ENCODE assay signal across 10 mouse cellular contexts in genomic region chr13:3540166-3540565, GRCm38 (mm10). TPM values are rescaled to one million over a fixed set of nuclear protein-coding genes. Genes with fewer than 3 reads are reported as not detected.
DNase-seq lines count a peak whose midpoint lies in the region; ATAC-seq and TF ChIP-seq lines count a peak whose summit lies in the region.
"Had no signal": no experiment of that assay in that cellular context is flagged by ENCODE, and none has a peak within 500 bp of the region (broad histone marks: within the 10 kb centered on the region; RNA-seq: fewer than 3 reads in every experiment).

No protein-coding gene starts in this region.

- 0 out of 2 replicates have a peak, but pooled peaks cover 2% of the 10 kb centered on the region for H3K9me3 ChIP-seq in kidney, embryonic 14.5 days (ENCODE audit: control insufficient read depth, low read length)
- 0 out of 2 replicates have a peak, but pooled peaks cover 3% of the 10 kb centered on the region for H3K9me3 ChIP-seq in embryonic facial prominence, embryonic 13.5 days
- no peaks in the 10 kb centered on the region for H3K9me3 ChIP-seq in intestine, embryonic 15.5 days
- no peaks in the 10 kb centered on the region for H3K9me3 ChIP-seq in midbrain, postnatal 0 days (ENCODE audit: low read length)

- H3K4me2 ChIP-seq in kidney, embryonic 14.5 days (replicated peaks; ENCODE audit: low read depth, low read length), result peak overlapping the region; percentile 63
- peak overlapping the region; percentile 69 for H3K4me2 ChIP-seq in embryonic facial prominence, embryonic 13.5 days
- H3K4me2 ChIP-seq in intestine, embryonic 15.5 days (replicated peaks), result peak overlapping the region; percentile 66
- H3K4me2 ChIP-seq in midbrain, postnatal 0 days (ENCODE audit: low read depth, low read length, poor library complexity, severe bottlenecking), result peak overlapping the region; percentile 76

- DNase-seq in kidney, adult 8-10 months, result no peak
- no peak for DNase-seq in midbrain, postnatal 0 days (ENCODE audit: low spot score)
- DNase-seq in right cerebral cortex, postnatal 10 days (ENCODE audit: low spot score in 2 of 2), result no peak
- DNase-seq in spleen, postnatal 4 days (ENCODE audit: low spot score in 2 of 2), result no peak
- DNase-seq in layer of hippocampus, adult 11-12 months (ENCODE audit: low spot score), result no peak
- DNase-seq: cerebellum, adult 9-10 months; kidney, postnatal 25 days had no signal

- no peaks in the 10 kb centered on the region for H3K27me3 ChIP-seq in kidney, embryonic 14.5 days (ENCODE audit: control insufficient read depth, insufficient read depth, low read length)
- no peaks in the 10 kb centered on the region for H3K27me3 ChIP-seq in embryonic facial prominence, embryonic 13.5 days
- H3K27me3 ChIP-seq in intestine, embryonic 15.5 days (replicated peaks), result no peaks in the 10 kb centered on the region
- H3K27me3 ChIP-seq in midbrain, postnatal 0 days (ENCODE audit: insufficient read depth, low read length), result no peaks in the 10 kb centered on the region

- ATAC-seq in kidney, embryonic 14.5 days (ENCODE audit: low FRiP score, low TSS enrichment), result no peak
- ATAC-seq in embryonic facial prominence, embryonic 13.5 days (ENCODE audit: insufficient number of reproducible peaks, insufficient read depth, low FRiP score, low TSS enrichment, low read depth), result no peak
- ATAC-seq in intestine, embryonic 15.5 days, result no peak
- no peak for ATAC-seq in midbrain, postnatal 0 days (ENCODE audit: low FRiP score)

- H3K27ac ChIP-seq in kidney, embryonic 14.5 days (ENCODE audit: low read depth, low read length), result no peak overlapping the region
- no peak overlapping the region for H3K27ac ChIP-seq in embryonic facial prominence, embryonic 13.5 days
- no peak overlapping the region for H3K27ac ChIP-seq in intestine, embryonic 15.5 days
- H3K27ac ChIP-seq in midbrain, postnatal 0 days (ENCODE audit: low read depth, low read length), result no peak overlapping the region

- no peak for TF ChIP-seq CTCF in midbrain, postnatal 0 days (IDR thresholded peaks at IDR 0.05)

- H3K36me3 ChIP-seq in kidney, embryonic 14.5 days (ENCODE audit: control insufficient read depth, insufficient read depth, low read length), result no peaks in the 10 kb centered on the region
- no peaks in the 10 kb centered on the region for H3K36me3 ChIP-seq in embryonic facial prominence, embryonic 13.5 days
- no peaks in the 10 kb centered on the region for H3K36me3 ChIP-seq in intestine, embryonic 15.5 days
- H3K36me3 ChIP-seq in midbrain, postnatal 0 days (ENCODE audit: insufficient read depth, low read length), result no peaks in the 10 kb centered on the region

- H3K9ac ChIP-seq in kidney, embryonic 14.5 days (ENCODE audit: low read depth, low read length), result peak overlapping the region; percentile 29; the same call in 1 of the 2 replicates
- no peak overlapping the region for H3K9ac ChIP-seq in embryonic facial prominence, embryonic 13.5 days
- peak overlapping the region; percentile 18; the same call in 1 of the 2 replicates for H3K9ac ChIP-seq in intestine, embryonic 15.5 days
- no peak overlapping the region for H3K9ac ChIP-seq in midbrain, postnatal 0 days (replicated peaks; ENCODE audit: low read length, poor library complexity, severe bottlenecking)

- peaks cover 15% of the 10 kb centered on the region; the same call in 1 of the 2 replicates for H3K4me1 ChIP-seq in kidney, embryonic 14.5 days (ENCODE audit: control insufficient read depth, insufficient read depth, low read length)
- peaks cover 24% of the 10 kb centered on the region for H3K4me1 ChIP-seq in embryonic facial prominence, embryonic 13.5 days
- peaks cover 6% of the 10 kb centered on the region; the same call in 1 of the 2 replicates for H3K4me1 ChIP-seq in intestine, embryonic 15.5 days (replicated peaks)
- H3K4me1 ChIP-seq in midbrain, postnatal 0 days (ENCODE audit: insufficient read depth, low read length), result peaks cover 17% of the 10 kb centered on the region; the same call in 1 of the 2 replicates

- H3K4me3 ChIP-seq in kidney, embryonic 14.5 days (ENCODE audit: low read length), result peak overlapping the region; percentile 89
- H3K4me3 ChIP-seq in embryonic facial prominence, embryonic 13.5 days, result peak overlapping the region; percentile 97
- no peak overlapping the region for H3K4me3 ChIP-seq in intestine, embryonic 15.5 days (replicated peaks)
- peak overlapping the region; percentile 96 for H3K4me3 ChIP-seq in midbrain, postnatal 0 days (ENCODE audit: low read depth, low read length)

- 24% methylated on average over 2 of the region's 2 CpGs for WGBS in kidney, embryonic 14.5 days
- WGBS in embryonic facial prominence, embryonic 13.5 days, result 39% methylated on average over 2 of the region's 2 CpGs
- whole genome bisulfite sequencing in intestine, embryonic 15.5 days, result 49% methylated on average over 2 of the region's 2 CpGs
- 26% methylated on average over 2 of the region's 2 CpGs for WGBS in midbrain, postnatal 0 days

RNA-seq across cellular contexts. Expression of gene Gdi2, which starts 2.3 kb away (rescaled TPM):
- polyA plus RNA-seq in kidney, embryonic 14.5 days (2014; fragmentation: Nextera tagmentation; extraction: Ambion mirVana), result 412 and 465 TPM in 2 replicates
- polyA plus RNA-seq in embryonic facial prominence, embryonic 13.5 days (2015; fragmentation: Nextera tagmentation; extraction: Ambion mirVana), result 438 and 458 TPM in 2 replicates
- polyA plus RNA-seq in intestine, embryonic 15.5 days (2015; fragmentation: Nextera tagmentation; extraction: Ambion mirVana), result 427 and 443 TPM in 2 replicates
- total RNA-seq in midbrain, postnatal 0 days (2014; rRNA removed), result 220 and 259 TPM in 2 replicates
- polyA plus RNA-seq in midbrain, postnatal 0 days (2015; fragmentation: Nextera tagmentation; extraction: Ambion mirVana), result 370 and 371 TPM in 2 replicates

Comparison
In these comparisons a context has a peak if more than half of its experiments do, and no peak if none do; other contexts are left out.
1. H3K9ac ChIP-seq: peak in kidney, embryonic 14.5 days (single experiment) and intestine, embryonic 15.5 days (single experiment); none in embryonic facial prominence, embryonic 13.5 days (single experiment) and midbrain, postnatal 0 days (single experiment).
2. Peak in every context shown above with its lines, with median percentiles within 50 percentile points of each other: H3K4me2 ChIP-seq.